Mouse (Mus musculus) megakaryocyte-erythroid progenitor cell, adult 5-6 weeks (primary cell): Measurements from ENCODE around the gene Wdr13. TPM values are rescaled to one million over a fixed set of nuclear protein-coding genes. Genes with fewer than 3 reads are reported as not detected.

ENCODE experiments used
- ATAC-seq: replicated peaks from 2 replicates; pipeline ENCODE4 v1.8.0; 2016; ENCODE audit warnings: mild to moderate bottlenecking, inconsistent platforms; ENCODE audit not compliant: severe bottlenecking, poor library complexity, low FRiP score, low TSS enrichment
- total RNA-seq, 2 experiments: library from RNA; stranded (forward) in 1 of 2; stranded (reverse) in 1 of 2; fragments of 200-1000, 215-1000 nt in 1 of 2; fragments of >200 nt in 1 of 2; fragmentation: Nextera tagmentation in 1 of 2; gene quantifications; 2 replicates each; pipeline ENCODE4 v1.2.3; 2014 to 2017

Gene Wdr13
- total RNA-seq (2014; fragmentation: Nextera tagmentation) (23.0 TPM in 2 replicates), total RNA-seq (2017) (14.9 and 26.6 TPM in 2 replicates)

GRCm38 (mm10) chrX:8132017-8132976 lies at the start of gene Wdr13:
Gene Wdr13 (minus strand): TSS chrX:8132892.
- ATAC-seq = peak; percentile 90

- no peak for ATAC-seq
Measured at GRCm38 (mm10) chrX:8179646-8180045, 47.0 kb upstream of the Wdr13 start.

GRCm38 (mm10) chrX:8178871-8179270 lies 46.2 kb upstream of the Wdr13 start:
- ATAC-seq = no peak

GRCm38 (mm10) chrX:8175504-8176385 lies 43.1 kb upstream of the Wdr13 start, which contains the start of gene Tbc1d25:
Gene Tbc1d25 (minus strand): TSS chrX:8176181.
- peak; percentile 86 for ATAC-seq

GRCm38 (mm10) chrX:8175169-8175503 lies 42.4 kb upstream of the Wdr13 start:
- no peak for ATAC-seq

- no peak for ATAC-seq
Measured at GRCm38 (mm10) chrX:8167716-8168647, 35.3 kb upstream of the Wdr13 start.

- ATAC-seq = no peak
Measured at GRCm38 (mm10) chrX:8164471-8164870, 31.8 kb upstream of the Wdr13 start.

GRCm38 (mm10) chrX:8163076-8163475 lies 30.4 kb upstream of the Wdr13 start:
- no peak for ATAC-seq

GRCm38 (mm10) chrX:8145153-8145991 lies 12.7 kb upstream of the Wdr13 start, which contains the start of gene Rbm3:
Gene Rbm3 (minus strand): TSS chrX:8145880.
- ATAC-seq = peak; percentile 80

GRCm38 (mm10) chrX:8143750-8144149 lies 11.1 kb upstream of the Wdr13 start:
- ATAC-seq = no peak

GRCm38 (mm10) chrX:8142948-8143347 lies 10.3 kb upstream of the Wdr13 start:
- 0 out of 2 replicates have a peak, but pooled peaks have one; percentile 24 for ATAC-seq

- ATAC-seq = no peak
Measured at GRCm38 (mm10) chrX:8141058-8141457, 8.4 kb upstream of the Wdr13 start.

- no peak for ATAC-seq
Measured at GRCm38 (mm10) chrX:8140446-8140845, 7.8 kb upstream of the Wdr13 start.

GRCm38 (mm10) chrX:8139480-8139879 lies 6.8 kb upstream of the Wdr13 start:
- no peak for ATAC-seq

GRCm38 (mm10) chrX:8135886-8136285 lies 3.2 kb upstream of the Wdr13 start:
- no peak for ATAC-seq

- ATAC-seq = no peak
Measured at GRCm38 (mm10) chrX:8131393-8131792, 1.3 kb downstream of the Wdr13 start.

- peak; percentile 52; the same call in 1 of the 2 replicates for ATAC-seq
Measured at GRCm38 (mm10) chrX:8125235-8125634, 7.5 kb downstream of the Wdr13 start.

- no peak for ATAC-seq
Measured at GRCm38 (mm10) chrX:8123821-8124470, 8.7 kb downstream of the Wdr13 start.
